Mouse (Mus musculus) intestine, embryonic 15.5 days (tissue): Measurements from ENCODE around the gene Mcur1. TPM values are rescaled to one million over a fixed set of nuclear protein-coding genes. Genes with fewer than 3 reads are reported as not detected.
A peak's percentile ranks its signal among the peaks of the same experiment; 100 is the strongest.

Experiments used
- ATAC-seq: fragments of 200-750 bp; cut with Nextera tagmentation; 2 replicates; pipeline ENCODE4 v1.8.0; 2017; ENCODE audit warnings: moderate TSS enrichment, moderate library complexity
- H3K27ac ChIP-seq: fragments of 300-500 bp; sonication (generic); 2 replicates; pipeline ENCODE4 v1.5.1; 2015; ENCODE audit warnings: mild to moderate bottlenecking, inconsistent platforms
- H3K27me3 ChIP-seq: fragments of 300-500 bp; sonication (generic); replicated peaks from 2 replicates; pipeline ENCODE4 v1.6.1; 2015; ENCODE audit warnings: inconsistent platforms
- H3K36me3 ChIP-seq: fragments of 300-500 bp; sonication (generic); 2 replicates; pipeline ENCODE4 v1.6.1; 2015; ENCODE audit warnings: inconsistent platforms
- H3K4me1 ChIP-seq: fragments of 300-500 bp; sonication (generic); replicated peaks from 2 replicates; pipeline ENCODE4 v1.6.1; 2015; ENCODE audit warnings: inconsistent platforms
- H3K4me2 ChIP-seq: fragments of 300-500 bp; sonication (generic); replicated peaks from 2 replicates; pipeline ENCODE4 v1.6.1; 2015; ENCODE audit warnings: mild to moderate bottlenecking, inconsistent platforms
- H3K4me3 ChIP-seq: fragments of 300-500 bp; sonication (generic); replicated peaks from 2 replicates; pipeline ENCODE4 v1.5.1; 2015; ENCODE audit warnings: inconsistent platforms
- H3K9ac ChIP-seq: fragments of 300-500 bp; sonication (generic); 2 replicates; pipeline ENCODE4 v1.6.1; 2015; ENCODE audit warnings: inconsistent platforms
- H3K9me3 ChIP-seq: fragments of 300-500 bp; sonication (generic); 2 replicates; pipeline ENCODE4 v1.6.1; 2016; ENCODE audit warnings: inconsistent platforms
- WGBS: fragments of 180-500 bp; shearing (Covaris S2); methylation state at CpG from one replicate; pipeline ENCODE4 v1.1.7; 2015; 5-methylcytosine and 5-hydroxymethylcytosine counted together
- polyA plus RNA-seq: library from polyadenylated mRNA; unstranded; fragments of >200 nt; fragmentation: Nextera tagmentation; extraction: Ambion mirVana; gene quantifications from 2 replicates; pipeline ENCODE4 v1.2.1, GENCODE M21; 2015

Gene Mcur1
- polyA plus RNA-seq, 1 experiment from 2014 or later, result 11.0 TPM

DNA sequence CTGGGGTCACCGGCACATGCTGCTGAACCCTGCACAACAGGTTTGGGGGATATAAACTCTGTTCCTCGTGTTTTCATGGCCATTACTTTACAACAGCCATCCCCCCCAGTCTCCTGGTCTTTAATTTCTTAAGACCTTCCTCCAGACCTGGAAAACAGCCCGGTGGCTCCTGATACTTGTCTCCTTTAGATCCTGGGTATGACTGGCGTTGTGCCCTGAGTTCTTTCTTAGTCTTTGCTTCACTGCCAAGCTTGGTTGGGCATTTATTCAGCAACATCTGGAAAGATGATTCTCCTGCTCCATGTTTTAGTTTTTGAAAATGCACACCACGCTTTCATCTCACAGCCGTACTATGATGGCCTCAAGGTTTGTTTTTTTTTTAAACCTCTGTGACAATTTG lies 40.7 kb downstream of the Mcur1 start:
- WGBS, result 77% methylated on average over 6 of the region's 6 CpGs
- H3K27ac ChIP-seq, result no peak overlapping the region

DNA sequence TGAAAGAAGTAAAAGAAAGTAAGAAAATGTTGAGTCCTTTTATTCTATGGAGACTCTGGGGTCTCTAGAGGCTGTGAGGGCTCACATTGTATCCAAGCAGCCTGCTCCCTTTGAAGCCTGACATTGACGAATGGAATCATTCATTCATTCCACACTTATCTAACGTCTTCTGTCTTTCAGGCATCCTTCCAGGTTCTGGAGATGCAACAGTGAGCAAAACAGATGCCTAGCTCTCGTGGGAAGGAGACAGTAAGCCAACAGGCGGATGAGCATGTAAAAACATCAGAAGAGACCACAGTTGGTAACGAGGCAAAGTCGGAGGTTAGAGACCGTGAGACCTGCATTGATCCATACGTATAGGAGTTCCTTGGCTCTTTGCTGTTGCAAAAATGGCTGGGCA lies 42.6 kb downstream of the Mcur1 start:
- WGBS, result 69% methylated on average over 8 of the region's 8 CpGs
- no peaks in the 10 kb centered on the region for H3K9me3 ChIP-seq
- ATAC-seq, result no peak

More for the DNA sequence above, 40.7 kb downstream of the Mcur1 start:
- Histone ChIP-seq H3K9me3 (no peaks in the 10 kb centered on the region), H3K9ac (no peak overlapping the region), H3K4me1 (0 out of 2 replicates have a peak, but pooled peaks cover 3% of the 10 kb centered on the region), H3K4me3 (no peak overlapping the region), H3K4me2 (no peak overlapping the region), H3K27me3 (no peaks in the 10 kb centered on the region), H3K36me3 (no peaks in the 10 kb centered on the region)
- no peak for ATAC-seq

DNA sequence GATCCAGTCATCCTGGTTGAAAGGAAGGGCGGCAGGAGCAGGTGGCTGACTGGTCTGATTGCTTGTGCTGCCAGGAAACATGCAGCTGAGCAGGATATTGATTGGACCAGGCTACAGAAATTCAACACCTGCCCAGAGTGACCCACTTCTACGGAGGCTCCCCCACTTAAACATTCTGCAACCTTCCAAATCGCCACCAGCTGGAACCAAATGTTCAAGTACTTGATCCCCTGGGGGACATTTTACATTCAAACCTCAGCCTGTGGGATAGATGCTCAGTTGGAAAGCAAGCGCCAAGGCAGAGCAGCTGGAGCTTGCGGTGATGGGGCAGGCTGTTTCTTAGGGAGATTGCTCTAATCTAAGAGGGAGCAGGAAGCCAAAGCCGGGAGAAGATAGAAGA lies 43.1 kb downstream of the Mcur1 start:
- H3K36me3 ChIP-seq, result no peaks in the 10 kb centered on the region
- no peaks in the 10 kb centered on the region for H3K4me1 ChIP-seq
- no peak for ATAC-seq
- no peak overlapping the region for H3K9ac ChIP-seq
- H3K27ac ChIP-seq, result no peak overlapping the region
- 59% methylated on average over 6 of the region's 6 CpGs for WGBS
- no peak overlapping the region for H3K4me2 ChIP-seq
- no peaks in the 10 kb centered on the region for H3K9me3 ChIP-seq
- no peaks in the 10 kb centered on the region for H3K27me3 ChIP-seq
- H3K4me3 ChIP-seq, result no peak overlapping the region

More for the DNA sequence above, 42.6 kb downstream of the Mcur1 start:
- Histone ChIP-seq H3K9ac (no peak overlapping the region), H3K4me2 (no peak overlapping the region), H3K4me3 (no peak overlapping the region), H3K4me1 (no peaks in the 10 kb centered on the region), H3K36me3 (no peaks in the 10 kb centered on the region), H3K27me3 (no peaks in the 10 kb centered on the region), H3K27ac (no peak overlapping the region)

DNA sequence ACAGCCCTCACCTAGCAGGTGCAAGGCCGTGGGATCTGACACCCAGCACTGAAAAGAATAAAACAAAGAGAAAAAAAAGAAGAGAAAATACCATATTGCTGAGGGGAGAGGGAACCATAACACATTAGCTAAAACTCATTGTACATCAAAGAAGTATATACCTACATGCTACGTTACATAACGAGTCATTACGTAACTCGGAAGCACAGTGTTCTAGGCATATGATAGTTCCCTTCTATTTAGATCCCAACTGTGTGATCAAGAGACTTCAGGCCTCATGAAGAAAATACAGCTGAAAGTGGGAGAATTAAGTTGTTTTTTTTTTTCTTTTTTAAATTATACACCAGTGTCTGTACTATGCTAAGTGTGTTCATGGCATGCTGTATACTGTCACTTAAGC lies 43.9 kb downstream of the Mcur1 start:
- Histone ChIP-seq H3K9me3 (no peaks in the 10 kb centered on the region), H3K4me1 (no peaks in the 10 kb centered on the region), H3K9ac (no peak overlapping the region), H3K4me3 (no peak overlapping the region), H3K36me3 (no peaks in the 10 kb centered on the region), H3K4me2 (no peak overlapping the region), H3K27ac (no peak overlapping the region), H3K27me3 (no peaks in the 10 kb centered on the region)
- ATAC-seq, result no peak
- 93% methylated on average over 5 of the region's 5 CpGs for WGBS

DNA sequence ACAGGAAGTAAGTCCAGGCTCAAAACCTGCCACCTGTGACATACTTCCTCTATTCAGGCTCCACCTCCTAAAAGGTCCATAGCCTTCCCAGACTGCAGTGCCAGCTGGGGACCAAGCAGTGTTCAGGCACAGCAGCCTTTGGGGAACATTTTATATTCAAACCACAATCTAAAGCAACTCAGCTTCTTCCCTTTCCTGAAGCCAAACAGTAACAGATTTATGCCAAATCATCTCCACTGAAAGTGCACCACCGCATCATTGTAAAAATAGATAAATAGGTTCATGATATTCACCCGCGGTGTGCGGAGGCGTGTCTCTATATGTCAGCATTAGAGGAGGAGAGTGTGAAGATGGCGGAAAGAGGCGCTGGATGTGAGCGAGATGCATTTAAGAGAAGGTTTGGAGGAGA lies 45.0 kb downstream of the Mcur1 start:
- Histone ChIP-seq H3K27ac (no peak overlapping the region), H3K27me3 (no peaks in the 10 kb centered on the region), H3K4me1 (no peaks in the 10 kb centered on the region), H3K36me3 (no peaks in the 10 kb centered on the region), H3K4me2 (no peak overlapping the region), H3K9me3 (no peaks in the 10 kb centered on the region), H3K9ac (no peak overlapping the region), H3K4me3 (no peak overlapping the region)
- whole genome bisulfite sequencing, result 65% methylated on average over 8 of the region's 8 CpGs
- no peak for ATAC-seq

DNA sequence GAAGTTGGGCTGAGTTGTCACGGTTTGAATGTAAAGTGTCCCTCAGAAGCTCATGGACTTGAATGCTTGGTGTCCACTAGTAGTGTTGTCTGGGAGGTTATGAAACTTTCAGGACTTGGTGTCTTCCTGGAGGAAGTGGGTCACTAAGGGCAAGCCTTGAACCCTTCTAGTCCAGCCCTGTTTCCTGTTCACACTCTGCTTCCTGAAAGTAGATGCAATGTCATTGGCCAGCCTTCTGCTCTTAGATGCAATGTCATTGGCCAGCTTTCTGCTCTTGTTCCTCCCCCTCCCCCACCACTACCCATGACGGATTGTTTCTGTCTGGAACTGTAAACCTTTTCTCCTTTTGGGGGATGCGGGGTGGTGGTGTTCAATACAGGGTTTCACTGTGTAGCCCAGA lies 47.3 kb downstream of the Mcur1 start:
- no peak overlapping the region for H3K9ac ChIP-seq
- no peak for ATAC-seq

DNA sequence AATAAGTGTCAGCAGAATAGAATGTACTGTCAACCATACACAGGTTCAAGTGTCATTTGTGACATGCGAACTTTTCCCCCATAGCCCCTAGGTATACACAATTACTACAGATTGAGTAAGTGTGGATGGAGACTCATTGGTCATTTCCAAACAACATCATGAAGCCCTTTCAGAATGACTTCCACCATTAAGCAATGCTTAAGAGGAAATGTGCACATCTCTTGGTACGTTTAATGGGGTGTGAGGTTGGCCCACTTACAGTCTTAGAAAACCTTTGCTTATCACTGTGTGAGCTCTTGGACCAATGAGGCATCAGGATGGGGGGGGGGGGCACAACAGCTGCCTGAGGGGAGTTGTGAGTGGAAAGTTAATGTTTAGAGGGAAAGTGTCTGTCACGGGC lies 54.2 kb downstream of the Mcur1 start:
- Histone ChIP-seq H3K4me2 (no peak overlapping the region), H3K9me3 (no peaks in the 10 kb centered on the region), H3K27ac (no peak overlapping the region), H3K4me3 (no peak overlapping the region), H3K4me1 (peaks cover 9% of the 10 kb centered on the region; the same call in 1 of the 2 replicates), H3K9ac (no peak overlapping the region), H3K36me3 (no peaks in the 10 kb centered on the region), H3K27me3 (no peaks in the 10 kb centered on the region)
- ATAC-seq, result no peak
- 82% methylated on average over 3 of the region's 3 CpGs for WGBS

More for the DNA sequence above, 47.3 kb downstream of the Mcur1 start:
- H3K4me3 ChIP-seq, result no peak overlapping the region
- H3K4me2 ChIP-seq, result no peak overlapping the region
- no peaks in the 10 kb centered on the region for H3K36me3 ChIP-seq
- H3K9me3 ChIP-seq, result no peaks in the 10 kb centered on the region
- H3K27me3 ChIP-seq, result no peaks in the 10 kb centered on the region
- H3K4me1 ChIP-seq, result no peaks in the 10 kb centered on the region
- no peak overlapping the region for H3K27ac ChIP-seq
- 75% methylated on average over 3 of the region's 3 CpGs for WGBS

DNA sequence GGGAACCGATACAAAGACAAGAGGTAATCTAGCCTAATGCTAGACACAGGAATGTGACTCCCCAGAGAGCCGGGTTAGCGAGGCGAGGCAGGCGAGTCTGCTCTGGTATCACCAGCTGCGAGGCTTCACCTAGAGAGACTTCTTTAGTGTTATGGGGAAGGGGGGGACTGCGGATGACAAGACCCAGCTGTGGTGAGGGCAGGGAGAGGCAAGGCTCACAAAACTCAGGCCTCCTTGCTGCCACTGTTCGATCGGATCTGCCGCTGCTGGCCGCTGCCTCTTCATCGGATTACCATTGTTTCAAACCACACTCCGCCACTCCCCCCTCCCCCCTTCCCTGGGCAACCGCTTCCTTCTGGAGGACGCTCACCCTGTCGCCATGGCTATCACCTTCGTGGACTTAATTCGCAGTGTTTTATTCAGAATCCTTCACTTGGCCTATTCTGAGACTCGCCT lies 56.6 kb downstream of the Mcur1 start:
- Histone ChIP-seq H3K36me3 (no peaks in the 10 kb centered on the region), H3K27ac (peak overlapping the region; percentile 74), H3K4me1 (peaks cover 9% of the 10 kb centered on the region; the same call in 1 of the 2 replicates), H3K4me2 (peak overlapping the region; percentile 73), H3K27me3 (no peaks in the 10 kb centered on the region), H3K4me3 (peak overlapping the region; percentile 28), H3K9ac (peak overlapping the region; percentile 39; the same call in 1 of the 2 replicates), H3K9me3 (no peaks in the 10 kb centered on the region)
- ATAC-seq, result peak; percentile 90
- 2% methylated on average over 19 of the region's 19 CpGs for WGBS

DNA sequence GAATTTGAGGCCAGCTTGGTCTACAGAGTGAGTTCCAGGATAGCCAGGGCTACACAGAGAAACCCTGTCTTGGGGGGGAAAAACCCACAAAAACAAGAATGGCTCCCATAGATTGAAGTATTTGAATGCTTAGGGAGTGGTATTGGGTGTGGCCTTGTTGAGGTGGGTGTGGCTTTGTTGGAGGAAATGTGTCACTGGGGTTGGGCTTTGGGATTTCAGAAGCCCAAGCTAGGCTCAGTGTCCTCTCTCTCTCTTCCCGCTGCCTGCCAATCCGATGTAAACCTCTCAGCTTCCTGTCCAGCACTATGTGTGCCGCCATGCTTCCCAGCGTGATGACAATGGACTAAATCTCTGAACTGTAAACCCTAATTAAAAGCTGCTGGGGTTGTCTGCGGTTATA lies 58.4 kb downstream of the Mcur1 start:
- Histone ChIP-seq H3K4me1 (peaks cover 9% of the 10 kb centered on the region; the same call in 1 of the 2 replicates), H3K9me3 (no peaks in the 10 kb centered on the region), H3K4me3 (no peak overlapping the region), H3K27me3 (no peaks in the 10 kb centered on the region), H3K36me3 (no peaks in the 10 kb centered on the region), H3K4me2 (no peak overlapping the region), H3K9ac (no peak overlapping the region), H3K27ac (no peak overlapping the region)
- 89% methylated on average over 5 of the region's 5 CpGs for WGBS
- no peak for ATAC-seq

DNA sequence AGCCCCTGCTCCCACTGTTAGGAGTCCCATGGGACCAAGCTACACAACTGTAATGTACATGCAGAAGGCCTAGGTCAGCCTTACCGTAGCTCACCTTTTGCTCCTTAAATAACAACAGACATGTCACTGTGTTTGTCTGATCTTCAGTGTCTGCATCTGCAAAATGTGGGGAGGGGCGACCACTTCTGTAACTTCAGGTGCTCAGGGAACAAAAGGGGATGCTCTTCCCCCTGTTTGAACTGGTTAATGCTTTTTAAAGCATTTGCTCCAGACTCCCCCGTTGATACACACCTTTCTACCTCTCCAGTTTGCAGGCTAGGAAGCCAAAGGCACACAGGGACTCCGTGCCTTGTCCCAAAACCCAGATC lies 59.5 kb downstream of the Mcur1 start:
- Histone ChIP-seq H3K36me3 (no peaks in the 10 kb centered on the region), H3K4me1 (peaks cover 9% of the 10 kb centered on the region; the same call in 1 of the 2 replicates), H3K9me3 (no peaks in the 10 kb centered on the region), H3K4me3 (no peak overlapping the region), H3K27me3 (no peaks in the 10 kb centered on the region), H3K9ac (no peak overlapping the region), H3K27ac (no peak overlapping the region), H3K4me2 (no peak overlapping the region)
- no peak for ATAC-seq
- WGBS, result 89% methylated on average over 4 of the region's 4 CpGs

DNA sequence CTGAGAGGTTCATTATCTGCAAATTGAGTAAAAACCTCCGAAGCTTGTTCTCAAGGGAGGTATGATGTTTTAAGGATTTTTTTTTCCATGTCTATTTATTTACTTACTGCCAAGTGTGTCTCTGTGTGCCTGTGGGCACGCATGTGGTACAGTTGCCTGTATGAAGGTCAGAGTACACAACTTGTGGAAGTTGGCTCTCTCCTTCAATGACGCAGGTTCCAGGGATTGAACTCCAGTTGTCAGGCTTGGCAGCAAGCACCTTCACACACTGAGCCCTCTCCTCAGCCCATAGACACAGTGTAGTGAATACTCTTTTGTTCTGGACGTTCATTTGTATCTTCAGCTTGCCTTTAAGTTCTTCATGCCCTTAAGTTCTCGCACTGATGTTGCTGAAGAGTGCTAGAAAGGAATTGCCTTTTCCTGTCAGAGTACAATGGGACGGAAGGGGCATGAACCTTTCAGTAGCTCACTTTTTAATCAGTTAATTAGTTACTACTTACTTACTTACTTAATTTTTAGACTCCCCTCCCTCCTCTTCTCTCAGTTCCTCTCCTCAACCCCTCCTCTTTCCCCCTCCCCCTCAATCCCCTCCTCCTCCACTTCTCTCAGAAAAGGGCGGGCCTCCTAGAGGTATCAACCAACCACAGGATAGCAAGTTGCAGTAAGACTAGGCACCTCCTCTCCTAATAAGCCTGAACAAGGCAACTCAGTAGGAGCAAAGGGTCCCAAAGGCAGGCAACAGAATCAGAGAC lies 60.1 kb downstream of the Mcur1 start:
- no peak for ATAC-seq
- Histone ChIP-seq H3K4me1 (peaks cover 9% of the 10 kb centered on the region; the same call in 1 of the 2 replicates), H3K27ac (no peak overlapping the region), H3K9me3 (no peaks in the 10 kb centered on the region), H3K27me3 (no peaks in the 10 kb centered on the region), H3K9ac (no peak overlapping the region), H3K36me3 (no peaks in the 10 kb centered on the region), H3K4me3 (no peak overlapping the region), H3K4me2 (no peak overlapping the region)
- 72% methylated on average over 7 of the region's 7 CpGs for WGBS

DNA sequence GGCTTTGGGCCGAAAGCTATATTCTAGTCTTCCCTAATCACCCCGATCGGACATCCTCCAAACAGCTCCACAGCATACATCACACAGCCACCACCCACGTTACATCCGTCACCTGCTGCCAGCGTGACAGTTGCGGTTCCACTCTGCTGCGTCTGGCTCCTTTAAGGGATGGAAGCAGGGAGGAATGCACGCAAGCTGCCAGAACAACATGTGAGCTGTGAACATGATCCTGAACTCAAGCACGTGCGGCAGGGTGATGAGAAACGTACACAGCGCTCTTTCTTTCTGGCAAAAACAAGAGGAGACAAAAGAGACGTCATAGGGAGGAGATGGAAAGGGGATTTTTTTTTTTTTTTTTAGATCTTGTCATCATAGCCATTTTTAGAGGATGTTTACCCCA lies 61.1 kb downstream of the Mcur1 start:
- H3K27ac ChIP-seq, result no peak overlapping the region

DNA sequence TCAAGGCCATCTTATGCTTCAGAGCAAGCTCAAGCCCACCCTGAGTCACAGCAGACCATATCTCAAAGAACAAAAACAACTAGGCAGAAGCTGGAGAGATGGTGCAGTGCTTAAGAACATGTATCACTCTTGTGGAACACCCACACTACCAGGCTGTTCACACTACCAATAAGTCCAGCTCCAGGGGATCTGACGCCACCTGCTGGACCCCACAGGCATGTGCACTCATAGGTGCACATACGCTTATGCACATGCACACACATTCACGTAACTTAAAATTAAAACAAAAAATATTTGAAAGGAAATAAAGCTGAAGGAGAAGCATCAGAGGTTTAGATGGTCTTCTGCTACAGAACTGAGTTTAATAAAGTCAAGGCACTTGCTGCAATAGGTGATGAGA lies 62.2 kb downstream of the Mcur1 start:
- Histone ChIP-seq H3K4me3 (no peak overlapping the region), H3K36me3 (no peaks in the 10 kb centered on the region), H3K27ac (no peak overlapping the region), H3K4me1 (peaks cover under 1% of the 10 kb centered on the region; the same call in 1 of the 2 replicates), H3K9me3 (no peaks in the 10 kb centered on the region), H3K4me2 (no peak overlapping the region), H3K27me3 (no peaks in the 10 kb centered on the region), H3K9ac (no peak overlapping the region)
- 98% methylated on average over 3 of the region's 3 CpGs for WGBS
- ATAC-seq, result no peak

More for the DNA sequence above, 61.1 kb downstream of the Mcur1 start:
- H3K4me3 ChIP-seq, result no peak overlapping the region
- no peaks in the 10 kb centered on the region for H3K27me3 ChIP-seq
- 62% methylated on average over 14 of the region's 14 CpGs for WGBS
- no peak for ATAC-seq
- H3K9ac ChIP-seq, result no peak overlapping the region
- no peaks in the 10 kb centered on the region for H3K36me3 ChIP-seq
- H3K4me1 ChIP-seq, result peaks cover 9% of the 10 kb centered on the region; the same call in 1 of the 2 replicates
- no peaks in the 10 kb centered on the region for H3K9me3 ChIP-seq
- no peak overlapping the region for H3K4me2 ChIP-seq
